Mouse (Mus musculus) layer of hippocampus, postnatal 25 days (tissue): ENCODE data around the gene Mrpl58. TPM values are rescaled to one million over a fixed set of nuclear protein-coding genes. Genes with fewer than 3 reads are reported as not detected.

ENCODE experiments used
- DNase-seq, 2 experiments: peaks; one replicate each; pipeline ENCODE4 v3.0.0; 2022; ENCODE audit warnings: mixed read lengths in 2 of 2, low spot score in 1 of 2; ENCODE audit errors: extremely low spot score in 1 of 2
- total RNA-seq, 2 experiments: library from RNA; stranded (reverse); gene quantifications; 2 replicates each; pipeline ENCODE4 v1.2.3; 2021

Gene Mrpl58
- 100 to 1,000 TPM; 102 to 103 TPM for total RNA-seq

GRCm38 (mm10) chr11:115403338-115404124 lies at the start of gene Mrpl58:
Gene Mrpl58, plus strand, starts transcription at chr11:115403752.
- DNase-seq: peak; percentile 78 to 92

GRCm38 (mm10) chr11:115354183-115354582 lies 49.4 kb upstream of the Mrpl58 start:
- DNase-seq: peak; percentile 57 to 74

GRCm38 (mm10) chr11:115358468-115358867 lies 45.1 kb upstream of the Mrpl58 start:
- peak; percentile 51 to 81 for DNase-seq

GRCm38 (mm10) chr11:115359293-115359692 lies 44.3 kb upstream of the Mrpl58 start:
- DNase-seq: no peak

GRCm38 (mm10) chr11:115359726-115360125 lies 43.8 kb upstream of the Mrpl58 start:
- DNase-seq: no peak

- no peak for DNase-seq
Measured at GRCm38 (mm10) chr11:115364136-115364535, 39.4 kb upstream of the Mrpl58 start.

GRCm38 (mm10) chr11:115366039-115366705 lies 37.4 kb upstream of the Mrpl58 start:
- DNase-seq: no peak

GRCm38 (mm10) chr11:115366706-115367394 lies 36.7 kb upstream of the Mrpl58 start:
- no peak for DNase-seq

- peak; percentile 78 for DNase-seq
Measured at GRCm38 (mm10) chr11:115367395-115367944, 36.1 kb upstream of the Mrpl58 start, which contains the start of gene Hid1. Gene Hid1, minus strand, starts transcription at chr11:115367756.

- no peak for DNase-seq
Measured at GRCm38 (mm10) chr11:115370368-115370767, 33.2 kb upstream of the Mrpl58 start.

GRCm38 (mm10) chr11:115371354-115371753 lies 32.2 kb upstream of the Mrpl58 start:
- no peak for DNase-seq

GRCm38 (mm10) chr11:115372015-115372414 lies 31.5 kb upstream of the Mrpl58 start:
- DNase-seq: no peak

- no peak for DNase-seq
Measured at GRCm38 (mm10) chr11:115372737-115373136, 30.8 kb upstream of the Mrpl58 start.

- peak; percentile 61 to 67 for DNase-seq
Measured at GRCm38 (mm10) chr11:115373805-115374694, 29.5 kb upstream of the Mrpl58 start.

- no peak for DNase-seq
Measured at GRCm38 (mm10) chr11:115374695-115375425, 28.7 kb upstream of the Mrpl58 start.

GRCm38 (mm10) chr11:115376722-115377121 lies 26.8 kb upstream of the Mrpl58 start:
- DNase-seq: no peak

GRCm38 (mm10) chr11:115377254-115377653 lies 26.3 kb upstream of the Mrpl58 start:
- no peak for DNase-seq

GRCm38 (mm10) chr11:115377854-115378253 lies 25.7 kb upstream of the Mrpl58 start:
- no peak for DNase-seq

GRCm38 (mm10) chr11:115381276-115381675 lies 22.3 kb upstream of the Mrpl58 start:
- no peak for DNase-seq
